Mouse (Mus musculus) liver, embryonic 11.5 days (tissue): ENCODE measurements around the gene C77080. TPM values are rescaled to one million over a fixed set of nuclear protein-coding genes. Genes with fewer than 3 reads are reported as not detected.

Experiments
- ATAC-seq: fragments of 200-750 bp; cut with Nextera tagmentation; replicated peaks from 2 replicates; pipeline ENCODE4 v1.8.0; 2017; ENCODE audit warnings: moderate number of reproducible peaks, mild to moderate bottlenecking, moderate TSS enrichment, moderate library complexity; ENCODE audit not compliant: low FRiP score
- DNase-seq: peaks from one replicate; pipeline ENCODE4 v3.0.0-alpha.2; 2017; ENCODE audit warnings: low spot score
- H3K27ac ChIP-seq: fragments of 300-500 bp; sonication (generic); 2 replicates; pipeline ENCODE4 v1.5.1; 2014; ENCODE audit warnings: mild to moderate bottlenecking, low read depth, low read length, control low read depth
- H3K27me3 ChIP-seq: fragments of 300-500 bp; sonication (generic); replicated peaks from 2 replicates; pipeline ENCODE4 v1.6.1; 2014; ENCODE audit warnings: low read length, mixed read lengths; ENCODE audit not compliant: control insufficient read depth, insufficient read depth
- H3K36me3 ChIP-seq: fragments of 300-500 bp; sonication (generic); 2 replicates; pipeline ENCODE4 v1.6.1; 2014; ENCODE audit warnings: mild to moderate bottlenecking, low read length, moderate library complexity, mixed read lengths; ENCODE audit not compliant: control insufficient read depth, insufficient read depth
- H3K4me1 ChIP-seq: fragments of 300-500 bp; sonication (generic); replicated peaks from 2 replicates; pipeline ENCODE4 v1.6.1; 2014; ENCODE audit warnings: low read length, mixed read lengths; ENCODE audit not compliant: control insufficient read depth, insufficient read depth
- H3K4me2 ChIP-seq: fragments of 300-500 bp; sonication (generic); 2 replicates; pipeline ENCODE4 v1.6.1; 2014; ENCODE audit warnings: mild to moderate bottlenecking, control low read depth, moderate library complexity
- H3K4me3 ChIP-seq: fragments of 300-500 bp; sonication (generic); 2 replicates; pipeline ENCODE4 v1.5.1; 2014; ENCODE audit warnings: low read depth, low read length, control low read depth
- H3K9ac ChIP-seq: fragments of 300-500 bp; sonication (generic); 2 replicates; pipeline ENCODE4 v1.6.1; 2014; ENCODE audit warnings: low read depth, low read length, control low read depth
- H3K9me3 ChIP-seq: fragments of 300-500 bp; sonication (generic); 2 replicates; pipeline ENCODE4 v1.6.1; 2016; ENCODE audit warnings: low read length, inconsistent platforms, mixed read lengths; ENCODE audit not compliant: control insufficient read depth
- WGBS: fragments of 180-500 bp; shearing (Covaris S2); extraction: QIAGEN DNeasy Blood & Tissue Kit; methylation state at CpG from one replicate; pipeline ENCODE4 v1.1.7; 2014; 5-methylcytosine and 5-hydroxymethylcytosine counted together
- polyA plus RNA-seq: library from polyadenylated mRNA; unstranded; fragments of >200 nt; fragmentation: Nextera tagmentation; extraction: Ambion mirVana; gene quantifications from 2 replicates; pipeline ENCODE4 v1.2.1, GENCODE M21; 2014

Gene C77080
- polyA plus RNA-seq, 1 experiment from 2014 or later = 1.2 TPM

DNA sequence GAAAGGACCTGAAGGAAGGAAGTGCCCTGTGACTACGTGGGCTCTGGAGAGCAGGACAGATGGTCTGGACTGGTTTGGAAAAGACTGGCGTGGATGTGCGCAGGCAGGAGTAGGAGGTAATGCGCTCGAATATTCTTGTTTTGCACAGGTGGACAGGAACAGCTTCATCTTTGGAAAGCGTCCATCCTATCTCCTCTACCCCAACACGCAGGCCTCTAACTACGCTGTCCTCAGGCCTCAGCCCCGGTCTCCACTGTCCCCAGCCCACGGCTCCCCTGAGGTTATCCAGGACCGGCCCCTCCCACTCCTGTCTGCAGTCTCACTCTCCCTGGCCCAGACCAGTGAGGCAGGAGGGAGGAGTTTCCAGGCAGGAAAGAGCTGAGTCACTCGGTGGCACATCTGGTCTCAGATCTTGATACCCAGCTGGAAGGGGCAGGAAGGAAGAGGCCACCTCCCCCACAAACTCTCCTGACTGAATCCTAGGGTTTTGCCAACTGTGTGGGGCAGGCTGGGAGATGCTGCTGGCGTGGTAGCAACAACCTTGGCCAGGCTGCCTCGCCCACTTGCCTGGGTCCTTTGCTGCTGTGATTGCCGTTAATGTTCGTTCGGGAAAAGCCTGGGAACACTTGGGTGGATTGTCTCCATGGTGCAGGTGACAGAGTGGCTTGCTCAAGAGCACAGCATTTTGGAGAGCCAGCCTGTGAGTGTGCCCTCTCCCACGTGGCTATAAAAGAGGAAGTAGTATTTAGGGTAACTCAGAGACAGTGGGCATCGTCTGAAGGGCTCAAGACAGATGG, 2.2 kb upstream of the C77080 start:
- Histone ChIP-seq H3K4me3 (0 out of 2 replicates have a peak overlapping the region, but pooled peaks have one; percentile 14), H3K9ac (0 out of 2 replicates have a peak overlapping the region, but pooled peaks have one; percentile 23), H3K27me3 (0 out of 2 replicates have a peak, but pooled peaks cover 3% of the 10 kb centered on the region), H3K27ac (no peak overlapping the region; the same call in 1 of the 2 replicates), H3K4me1 (peaks cover 15% of the 10 kb centered on the region), H3K9me3 (no peaks in the 10 kb centered on the region), H3K4me2 (peak overlapping the region; percentile 53), H3K36me3 (no peaks in the 10 kb centered on the region)
- DNase-seq = peak; percentile 57
- ATAC-seq = peak; percentile 76
- 23% methylated on average over 19 of the region's 19 CpGs for WGBS

GRCm38 (mm10) chr4:129260678-129261077, 526 bp downstream of the C77080 start:
- H3K27ac ChIP-seq = no peak overlapping the region
- no peak overlapping the region for H3K9ac ChIP-seq
- H3K4me1 ChIP-seq = peaks cover 25% of the 10 kb centered on the region
- H3K9me3 ChIP-seq = no peaks in the 10 kb centered on the region
- DNase-seq (no peak), ATAC-seq (no peak)
- H3K27me3 ChIP-seq = 0 out of 2 replicates have a peak, but pooled peaks cover 3% of the 10 kb centered on the region
- H3K36me3 ChIP-seq = no peaks in the 10 kb centered on the region
- 27% methylated on average over 6 of the region's 6 CpGs for WGBS
- no peak overlapping the region for H3K4me2 ChIP-seq
- H3K4me3 ChIP-seq = no peak overlapping the region

DNA sequence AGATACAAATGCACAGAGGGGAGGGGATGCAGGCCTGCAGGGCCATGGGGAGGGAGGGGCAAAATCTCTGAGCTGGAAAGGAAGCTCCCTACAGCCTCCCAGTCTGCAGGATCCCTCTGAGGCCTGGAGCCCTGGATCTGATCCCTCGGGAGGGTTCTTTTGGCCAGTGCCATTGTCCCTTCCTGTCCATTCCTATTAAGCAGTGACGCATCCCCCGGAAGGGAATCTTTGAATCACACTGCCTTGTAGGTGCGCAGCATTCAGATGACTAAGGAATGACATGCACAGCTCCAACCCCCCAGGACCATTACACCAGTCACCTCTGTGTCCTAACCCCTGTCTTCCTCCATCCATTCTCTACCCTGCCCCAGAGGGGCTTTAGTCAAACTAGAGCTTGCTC, 2.1 kb downstream of the C77080 start:
- H3K4me2 ChIP-seq = no peak overlapping the region
- H3K36me3 ChIP-seq = no peaks in the 10 kb centered on the region
- no peak overlapping the region for H3K4me3 ChIP-seq
- no peaks in the 10 kb centered on the region for H3K9me3 ChIP-seq
- ATAC-seq (no peak), DNase-seq (no peak)
- H3K27ac ChIP-seq = no peak overlapping the region
- no peak overlapping the region for H3K9ac ChIP-seq
- 0 out of 2 replicates have a peak, but pooled peaks cover 3% of the 10 kb centered on the region for H3K27me3 ChIP-seq
- H3K4me1 ChIP-seq = peaks cover 25% of the 10 kb centered on the region
- WGBS = 86% methylated on average over 4 of the region's 4 CpGs

GRCm38 (mm10) chr4:129256450-129257380, 4.5 kb downstream of the C77080 start:
- Histone ChIP-seq H3K9ac (no peak overlapping the region), H3K4me3 (no peak overlapping the region), H3K27me3 (peaks cover 5% of the 10 kb centered on the region; the same call in 1 of the 2 replicates), H3K4me2 (peak overlapping the region; percentile 43), H3K9me3 (no peaks in the 10 kb centered on the region), H3K36me3 (no peaks in the 10 kb centered on the region), H3K4me1 (peaks cover 15% of the 10 kb centered on the region), H3K27ac (peak overlapping the region; percentile 43; the same call in 1 of the 2 replicates)
- ATAC-seq (peak; percentile 79), DNase-seq (peak; percentile 70)
- WGBS = 21% methylated on average over 8 of the region's 8 CpGs

GRCm38 (mm10) chr4:129254571-129254970, 6.6 kb downstream of the C77080 start:
- H3K4me1 ChIP-seq = peaks cover 15% of the 10 kb centered on the region
- no peak overlapping the region for H3K27ac ChIP-seq
- H3K36me3 ChIP-seq = no peaks in the 10 kb centered on the region
- ATAC-seq (no peak), DNase-seq (no peak)
- 84% methylated on average over 3 of the region's 3 CpGs for WGBS
- H3K4me3 ChIP-seq = no peak overlapping the region
- H3K27me3 ChIP-seq = peaks cover 18% of the 10 kb centered on the region
- H3K9me3 ChIP-seq = no peaks in the 10 kb centered on the region
- no peak overlapping the region for H3K4me2 ChIP-seq
- no peak overlapping the region for H3K9ac ChIP-seq

- H3K27me3 ChIP-seq = peaks cover 39% of the 10 kb centered on the region
- peaks cover 21% of the 10 kb centered on the region for H3K4me1 ChIP-seq
- no peaks in the 10 kb centered on the region for H3K36me3 ChIP-seq
- ATAC-seq (no peak), DNase-seq (no peak)
- H3K4me2 ChIP-seq = no peak overlapping the region
- H3K9ac ChIP-seq = no peak overlapping the region
- H3K27ac ChIP-seq = no peak overlapping the region
- 76% methylated on average over 2 of the region's 2 CpGs for WGBS
- no peak overlapping the region for H3K4me3 ChIP-seq
- no peaks in the 10 kb centered on the region for H3K9me3 ChIP-seq
These were observed 8.7 kb downstream of the C77080 start for GRCm38 (mm10) chr4:129252492-129252891.

DNA sequence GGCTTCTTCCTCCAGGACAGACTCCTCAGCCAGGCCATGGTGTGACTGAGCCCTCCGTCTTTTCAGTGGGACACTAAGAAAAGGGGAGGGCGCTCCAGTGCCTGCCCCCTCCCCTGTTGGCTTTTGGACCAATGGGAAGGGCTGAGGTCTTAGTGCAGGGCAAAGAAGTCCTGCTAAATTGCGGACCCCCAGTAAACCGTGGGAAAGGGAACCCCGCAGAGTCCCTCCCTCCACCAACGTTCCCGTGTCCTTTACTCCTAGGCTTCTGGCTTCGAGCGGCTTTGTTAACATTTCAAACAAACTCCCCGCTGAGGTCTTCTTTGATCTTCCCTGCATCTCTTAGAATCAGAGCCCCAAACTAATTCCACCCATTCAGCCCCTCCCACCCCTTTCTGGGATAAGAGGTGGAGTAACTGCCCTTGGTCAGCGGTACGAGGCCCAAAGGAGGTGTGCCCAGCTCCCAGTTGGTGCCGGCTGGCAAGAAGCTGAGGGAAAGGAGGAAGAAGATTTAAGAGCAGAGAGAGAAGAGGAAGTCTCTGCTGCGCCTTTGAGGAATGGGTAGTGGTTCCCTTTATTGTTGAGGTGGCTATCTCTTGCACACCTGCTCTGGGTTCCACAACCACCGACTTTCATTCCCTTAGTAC, 9.6 kb downstream of the C77080 start:
- no peak overlapping the region for H3K9ac ChIP-seq
- 6% methylated on average over 15 of the region's 15 CpGs for WGBS

More for the DNA sequence above, 9.6 kb downstream of the C77080 start:
- no peaks in the 10 kb centered on the region for H3K36me3 ChIP-seq
- peaks cover 17% of the 10 kb centered on the region for H3K4me1 ChIP-seq
- H3K9me3 ChIP-seq = no peaks in the 10 kb centered on the region
- no peak overlapping the region for H3K4me3 ChIP-seq
- no peak for ATAC-seq
- no peak overlapping the region for H3K27ac ChIP-seq
- DNase-seq = no peak
- peaks cover 48% of the 10 kb centered on the region for H3K27me3 ChIP-seq
- H3K4me2 ChIP-seq = peak overlapping the region; percentile 23
